Mouse (Mus musculus) retina, embryonic 14.5 days (tissue): ENCODE measurements around the gene Arid5b.
A peak's percentile ranks its signal among the peaks of the same experiment; 100 is the strongest.
"Not testable (repeated sequence)": the region's sequence is repeated elsewhere in the genome, so short reads cannot be mapped to it uniquely, and the experiment has no call there.

Experiments used
- DNase-seq: peaks from one replicate; pipeline ENCODE4 v3.0.0-alpha.2; 2015; ENCODE audit warnings: low spot score

Gene Arid5b

GRCm38 (mm10) chr10:68110607-68111006 lies 167.9 kb downstream of the Arid5b start:
- no peak for DNase-seq

- DNase-seq: no peak
Observed at GRCm38 (mm10) chr10:68110182-68110581, 168.4 kb downstream of the Arid5b start.

GRCm38 (mm10) chr10:68109651-68110050 lies 168.9 kb downstream of the Arid5b start:
- no peak for DNase-seq

GRCm38 (mm10) chr10:68107716-68108115 lies 170.8 kb downstream of the Arid5b start:
- no peak for DNase-seq

DNA sequence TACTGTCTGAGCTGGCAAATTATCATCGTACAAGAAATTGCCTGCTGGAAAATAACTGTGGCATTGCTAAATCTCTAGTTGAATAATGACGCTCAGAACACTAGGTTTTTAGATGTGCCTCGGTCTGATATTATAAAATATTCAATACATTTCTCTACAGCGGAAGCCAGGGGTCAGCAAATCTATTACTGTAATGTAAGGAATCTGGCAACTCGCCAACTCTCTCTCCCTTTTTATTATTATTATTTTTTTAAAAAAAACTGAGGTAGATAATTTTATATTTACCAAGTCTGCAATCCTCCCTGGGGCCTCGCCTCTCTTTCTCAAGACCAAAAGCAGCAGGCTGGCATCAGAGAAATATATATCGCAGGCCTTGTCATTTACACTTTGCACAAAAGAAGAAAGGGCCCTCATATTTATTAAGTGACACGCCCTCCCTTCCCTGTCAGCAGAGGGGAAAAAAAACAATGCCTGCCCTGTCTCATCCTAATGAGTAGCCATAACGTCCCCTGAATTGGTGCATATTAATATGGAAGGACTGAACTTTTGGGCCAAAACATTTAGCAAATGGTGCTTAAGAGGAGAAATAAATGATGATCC lies 172.1 kb downstream of the Arid5b start:
- DNase-seq: peak; percentile 52

- DNase-seq: no peak
Observed at GRCm38 (mm10) chr10:68104881-68105781, 173.4 kb downstream of the Arid5b start.

- DNase-seq: peak; percentile 29
Observed at GRCm38 (mm10) chr10:68104481-68104880, 174.1 kb downstream of the Arid5b start.

DNA sequence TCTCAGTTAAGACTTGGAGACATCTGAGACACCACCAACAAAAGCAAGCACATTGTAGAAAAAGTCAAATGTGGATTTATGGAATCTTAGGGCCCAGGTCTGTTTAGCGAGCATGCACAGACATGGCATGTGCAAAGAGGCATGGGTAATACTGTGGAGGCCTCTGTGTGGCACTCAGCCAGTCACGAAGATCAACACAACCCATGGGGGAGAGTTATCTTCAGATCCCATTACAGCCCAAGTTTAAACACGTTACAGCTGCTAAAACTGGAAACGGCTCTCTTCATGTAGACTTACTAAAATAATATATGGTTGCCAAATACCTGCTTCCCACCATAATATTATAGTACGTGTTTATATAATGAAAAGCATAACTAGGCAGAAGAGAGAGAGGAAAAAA lies 174.6 kb downstream of the Arid5b start:
- no peak for DNase-seq

GRCm38 (mm10) chr10:68103078-68103855 lies 175.3 kb downstream of the Arid5b start:
- no peak for DNase-seq

DNA sequence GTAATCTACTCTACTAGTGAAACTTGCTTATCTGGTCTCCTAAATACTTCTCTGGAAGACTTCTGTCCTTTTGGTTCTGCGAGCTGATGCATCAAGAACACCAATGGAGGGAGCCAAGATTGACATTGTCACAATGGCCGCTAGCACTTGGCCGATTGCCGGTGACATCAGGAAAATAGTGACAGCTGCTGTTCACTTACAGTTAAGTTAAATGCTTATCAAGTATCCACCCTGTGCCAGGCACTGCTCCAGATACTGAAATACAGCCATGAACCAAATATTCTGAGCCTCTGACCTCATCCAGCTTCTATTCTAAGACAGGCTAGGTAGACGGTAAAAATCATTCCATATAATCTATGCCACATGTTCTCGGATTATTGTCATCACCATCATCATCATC lies 176.0 kb downstream of the Arid5b start:
- DNase-seq: no peak

- DNase-seq: no peak
Observed at GRCm38 (mm10) chr10:68101251-68101650, 177.3 kb downstream of the Arid5b start.

DNA sequence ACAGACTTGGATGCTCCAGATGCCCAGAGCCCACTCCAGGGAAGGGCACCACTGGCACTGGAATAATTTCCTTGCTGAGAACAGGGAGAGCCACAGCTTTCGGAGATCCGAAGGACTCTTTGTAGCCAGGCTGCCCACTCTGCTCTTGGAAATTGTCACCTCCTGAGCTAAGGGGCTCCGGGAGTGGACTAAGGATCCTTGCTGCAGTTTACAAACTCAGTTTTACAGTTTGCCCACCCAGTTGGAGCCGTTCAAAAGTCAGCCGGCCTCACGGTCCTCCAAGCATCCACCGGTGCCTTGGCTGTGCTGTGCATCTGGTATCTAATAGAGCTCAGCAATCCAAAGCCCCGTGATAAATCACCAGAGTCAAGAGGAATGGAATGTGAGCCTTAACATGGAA lies 178.0 kb downstream of the Arid5b start:
- DNase-seq: no peak

- DNase-seq: not testable (repeated sequence)
Observed at GRCm38 (mm10) chr10:68099801-68100200, 178.7 kb downstream of the Arid5b start.

DNA sequence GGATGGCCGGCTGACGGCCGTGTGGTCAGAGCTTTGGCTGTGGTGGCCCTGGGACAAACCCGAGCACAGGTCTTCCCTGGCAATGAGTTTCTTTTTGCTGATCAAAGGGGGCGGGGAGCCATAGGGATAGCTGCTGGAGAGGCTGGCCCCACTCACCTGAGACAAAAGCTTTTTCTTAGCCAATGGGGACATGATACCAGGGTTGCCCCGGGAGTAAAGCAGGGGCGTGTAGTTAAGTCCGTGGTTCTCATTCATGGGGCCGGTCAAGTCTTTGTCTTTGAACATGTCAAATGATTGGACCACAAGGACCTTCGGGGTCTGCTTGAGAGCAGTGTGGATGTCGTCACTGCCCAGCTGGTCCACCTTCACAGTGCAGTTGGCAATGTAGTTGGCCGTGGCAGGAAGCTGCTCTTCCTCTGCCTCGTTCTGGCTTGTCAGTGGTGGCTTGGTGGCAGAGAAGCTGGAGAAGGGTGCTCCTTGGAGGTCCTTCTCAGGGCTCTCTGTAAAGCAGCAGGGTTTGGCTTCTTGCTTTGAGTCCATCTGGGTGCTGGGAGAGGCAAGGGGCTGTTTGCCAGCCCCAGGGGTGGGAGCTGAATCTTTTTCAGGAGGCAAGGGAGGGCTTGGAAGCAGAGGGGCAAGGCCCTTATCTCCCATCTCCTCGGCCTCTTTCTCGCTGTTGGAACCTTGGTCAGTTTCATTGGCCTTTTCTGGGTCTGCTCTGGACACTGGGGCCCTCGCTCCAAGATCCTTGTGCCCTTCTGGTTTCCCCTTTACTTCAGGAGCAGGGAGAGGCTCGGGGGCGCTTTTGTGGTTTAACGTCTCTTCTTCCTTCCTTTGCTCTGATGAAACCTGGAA lies 180.5 kb downstream of the Arid5b start:
- DNase-seq: no peak

- DNase-seq: no peak
Observed at GRCm38 (mm10) chr10:68096395-68096794, 182.1 kb downstream of the Arid5b start.

DNA sequence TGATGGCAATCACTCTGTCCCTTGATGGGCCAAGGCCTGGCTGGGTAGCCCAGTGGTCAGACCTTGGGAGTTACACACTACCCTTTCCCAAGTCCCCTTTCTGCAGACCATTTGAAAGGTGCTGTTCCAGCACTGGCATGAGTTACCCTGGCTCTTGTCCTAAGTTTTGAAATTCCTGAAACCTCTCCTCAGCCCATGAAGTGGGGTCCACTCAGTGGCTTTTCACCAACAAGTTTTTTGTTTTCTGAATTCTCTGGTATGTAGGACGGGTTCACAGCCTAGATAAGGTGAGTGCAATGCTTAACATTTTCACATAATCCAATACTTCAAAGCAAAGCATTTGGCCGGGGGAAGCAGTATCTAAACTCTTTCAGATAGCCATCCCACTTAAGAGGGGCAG lies 183.4 kb downstream of the Arid5b start:
- no peak for DNase-seq

- DNase-seq: no peak
Observed at GRCm38 (mm10) chr10:68093496-68093895, 185.0 kb downstream of the Arid5b start.

GRCm38 (mm10) chr10:68091840-68092239 lies 186.7 kb downstream of the Arid5b start:
- DNase-seq: no peak

DNA sequence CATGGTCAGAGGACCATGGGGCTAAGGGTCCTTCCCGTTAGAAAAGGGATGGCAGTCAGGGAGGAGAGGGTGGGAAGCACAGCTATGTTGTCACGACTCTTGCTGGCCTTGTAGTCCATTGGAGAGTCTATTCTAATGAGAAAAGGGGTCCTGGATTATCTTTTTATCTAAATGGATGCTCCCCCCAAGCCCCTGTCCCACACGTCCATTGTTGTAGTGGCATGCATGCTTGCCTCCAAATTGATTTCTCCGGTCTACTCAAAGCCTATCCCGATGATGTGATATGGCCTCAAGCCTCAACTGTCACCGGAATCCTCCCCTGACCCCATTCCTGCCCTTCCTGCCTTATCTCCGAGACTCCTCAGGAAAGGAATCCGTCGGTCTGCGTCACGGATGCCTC lies 187.5 kb downstream of the Arid5b start:
- no peak for DNase-seq

- DNase-seq: no peak
Observed at GRCm38 (mm10) chr10:68090544-68090943, 188.0 kb downstream of the Arid5b start.

GRCm38 (mm10) chr10:68090197-68090535 lies 188.4 kb downstream of the Arid5b start:
- no peak for DNase-seq
